Mouse (Mus musculus) NIH3T3 (cell line): Measurements from ENCODE around the gene Fpr2.
"Not testable (repeated sequence)": the region's sequence is repeated elsewhere in the genome, so short reads cannot be mapped to it uniquely, and the experiment has no call there.

Source experiments
- DNase-seq: peaks from one replicate; pipeline ENCODE4 v3.0.0-alpha.2; 2012; ENCODE audit warnings: low read depth

Fpr2 gene

GRCm38 (mm10) chr17:17882672-17883071, 5.0 kb upstream of the Fpr2 start:
- no peak for DNase-seq

DNA sequence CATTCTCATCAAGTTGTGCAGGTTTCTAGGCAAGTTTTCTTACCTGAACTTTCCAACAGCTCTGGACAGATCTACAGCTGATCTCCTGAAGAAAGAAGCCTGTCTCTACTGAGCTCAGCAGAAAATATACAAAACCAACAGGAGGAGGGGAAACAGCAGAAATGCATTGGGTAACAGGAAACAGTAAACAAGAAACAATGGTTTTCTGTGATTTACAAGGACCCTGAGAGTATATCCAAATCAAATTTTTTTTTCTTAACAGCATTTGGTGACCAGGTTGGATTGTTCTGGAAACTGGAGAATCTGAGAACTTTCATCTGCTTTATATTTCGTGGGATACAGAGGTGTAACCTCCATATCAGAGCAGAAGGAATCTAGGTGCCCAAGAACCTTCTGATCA, 3.8 kb upstream of the Fpr2 start, which contains the start of gene Fpr1:
Gene Fpr1, minus strand, starts transcription at position 101 of the 400 bp plus-strand sequence.
- DNase-seq = no peak

DNA sequence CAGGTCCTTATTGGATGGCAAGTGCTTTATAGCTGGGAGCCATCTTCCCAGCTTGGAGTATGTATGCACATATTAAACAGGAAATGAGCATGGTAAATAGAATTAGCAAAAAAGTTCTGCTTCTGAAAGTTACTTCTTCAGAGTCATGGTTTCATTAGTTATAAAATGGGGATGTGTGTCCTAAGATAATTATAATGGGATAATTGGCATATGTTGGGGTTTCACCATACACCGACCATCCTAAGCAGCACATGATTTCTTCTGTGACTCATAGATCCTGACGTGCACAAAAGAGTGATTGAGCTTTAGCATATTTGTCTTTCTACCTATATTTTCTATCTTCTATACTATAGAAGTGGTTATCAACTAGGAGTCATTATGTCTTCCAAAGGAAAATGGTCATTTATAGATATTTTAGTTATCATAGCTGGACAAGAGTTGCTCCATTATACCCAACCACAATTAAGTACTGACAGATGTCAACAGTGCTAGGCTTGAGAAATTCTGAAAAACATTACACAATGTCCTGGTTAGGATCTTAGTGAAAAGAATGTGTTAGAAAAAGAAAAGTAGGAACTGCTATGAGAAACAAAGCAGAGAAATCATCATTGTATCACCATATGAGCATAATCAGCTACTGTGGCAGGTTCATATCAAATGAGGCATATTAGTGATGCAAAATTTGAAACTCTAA, 2.3 kb downstream of the Fpr2 start:
- peak; percentile 31 for DNase-seq

- DNase-seq = peak; percentile 91
Observed at GRCm38 (mm10) chr17:17896039-17896438, 8.4 kb downstream of the Fpr2 start.

DNA sequence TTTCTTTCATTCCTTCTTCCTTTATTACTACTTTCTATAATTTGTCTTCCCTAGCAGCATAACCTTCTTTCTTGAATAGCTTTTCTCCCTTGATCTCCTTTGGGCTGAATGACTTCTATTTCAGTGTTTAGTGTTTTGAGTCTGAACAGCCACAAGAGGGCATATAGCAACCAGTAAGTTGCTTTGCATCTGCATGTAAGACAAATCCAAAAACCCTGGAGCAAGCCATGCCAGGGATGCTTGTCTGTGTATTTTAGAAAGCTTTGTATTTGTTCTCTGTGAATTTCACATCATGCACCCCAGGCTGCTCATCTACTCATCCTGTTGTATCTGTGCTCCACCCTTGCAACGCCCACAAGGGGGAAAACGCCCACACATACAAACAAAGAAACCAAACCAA, 11.6 kb downstream of the Fpr2 start:
- DNase-seq = peak; percentile 68

DNA sequence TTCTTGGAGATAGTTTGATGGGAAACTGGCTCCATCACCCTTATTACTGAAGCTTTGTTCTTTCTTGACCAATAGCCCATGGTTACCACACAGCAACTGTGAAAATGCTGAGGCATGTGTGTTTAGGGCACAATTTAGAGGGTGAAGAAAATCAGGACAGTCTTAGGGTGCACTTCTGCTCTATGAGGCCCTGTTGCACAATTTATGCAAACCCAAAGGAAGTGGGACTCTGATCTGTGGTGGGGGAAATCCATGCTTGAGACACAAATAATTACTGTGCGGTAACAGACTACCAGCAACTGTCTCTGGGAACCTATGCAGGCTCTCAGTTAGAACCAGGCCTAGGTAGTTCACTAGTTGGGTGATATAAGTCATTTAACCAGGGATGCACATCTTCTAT, 13.1 kb downstream of the Fpr2 start:
- DNase-seq = no peak

DNA sequence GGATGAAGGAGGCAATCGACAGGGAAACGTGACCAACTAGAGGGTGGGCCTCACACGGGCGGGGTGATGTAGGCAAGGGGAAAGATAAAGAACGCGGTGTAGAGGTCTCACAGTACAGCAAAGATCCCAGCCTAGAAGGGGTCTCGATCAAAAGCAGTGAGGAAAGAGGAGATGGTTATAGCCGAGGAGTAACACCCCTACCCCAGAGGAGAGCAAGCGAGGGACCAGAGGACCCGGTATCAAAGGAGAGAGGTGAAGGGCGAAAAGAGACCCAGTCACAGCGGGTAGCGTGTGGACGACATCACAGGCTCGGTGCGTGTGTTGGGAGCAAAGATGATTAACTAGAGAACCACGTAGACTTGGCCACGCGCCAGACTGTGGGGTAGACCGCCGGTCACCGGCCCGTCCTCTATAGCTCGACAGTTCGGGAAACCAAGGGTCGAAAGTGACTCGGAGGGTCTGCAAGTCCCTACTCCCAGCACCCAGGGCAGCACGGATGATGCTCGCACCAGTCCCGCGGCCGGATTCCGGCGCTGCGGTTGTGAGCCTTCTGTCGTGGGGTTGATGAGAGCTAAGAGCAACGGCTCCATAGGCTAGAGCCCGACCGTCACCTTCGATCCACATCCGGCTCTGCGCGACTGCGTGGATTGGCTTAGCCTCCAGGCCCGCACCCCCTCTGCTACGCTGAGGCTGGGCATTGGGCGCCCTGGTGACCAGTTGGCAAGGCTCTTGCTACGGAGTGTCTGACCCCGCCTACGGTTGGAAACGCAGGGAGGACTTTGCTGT, 22.2 kb downstream of the Fpr2 start:
- DNase-seq = peak; percentile 86

- not testable (repeated sequence) for DNase-seq
Observed at GRCm38 (mm10) chr17:17912618-17913017, 25.0 kb downstream of the Fpr2 start.

- no peak for DNase-seq
Observed at GRCm38 (mm10) chr17:17917376-17917775, 29.8 kb downstream of the Fpr2 start.

GRCm38 (mm10) chr17:17917782-17918181, 30.2 kb downstream of the Fpr2 start:
- no peak for DNase-seq
